Mouse (Mus musculus) liver, embryonic 14.5 days (tissue): ENCODE results near the gene Sufu. TPM values are rescaled to one million over a fixed set of nuclear protein-coding genes. Genes with fewer than 3 reads are reported as not detected.

Experiments used
- ATAC-seq: fragments of 200-750 bp; cut with Nextera tagmentation; 2 replicates; pipeline ENCODE4 v1.8.0; 2017; ENCODE audit warnings: moderate number of reproducible peaks, mild to moderate bottlenecking, moderate library complexity; ENCODE audit not compliant: insufficient read depth
- DNase-seq, 3 experiments: peaks; one replicate each; pipeline ENCODE4 v3.0.0-alpha.2; 2012 to 2013; ENCODE audit warnings: low read depth in 3 of 3, low spot score in 3 of 3
- H3K27ac ChIP-seq: fragments of 300-500 bp; sonication (generic); 2 replicates; pipeline ENCODE4 v1.5.1; 2014; ENCODE audit warnings: moderate library complexity, mild to moderate bottlenecking, control low read depth, inconsistent platforms
- H3K27me3 ChIP-seq: fragments of 300-500 bp; sonication (generic); 2 replicates; pipeline ENCODE4 v1.6.1; 2014; ENCODE audit warnings: mild to moderate bottlenecking, low read length, moderate library complexity; ENCODE audit not compliant: control insufficient read depth, insufficient read depth
- H3K36me3 ChIP-seq: fragments of 300-500 bp; sonication (generic); replicated peaks from 2 replicates; pipeline ENCODE4 v1.6.1; 2014; ENCODE audit warnings: low read depth; ENCODE audit not compliant: control insufficient read depth, insufficient read depth
- H3K4me1 ChIP-seq, 2 experiments: fragments of 200-500 bp in 1 of 2; fragments of 300-500 bp in 1 of 2; sonication (generic) in 1 of 2; replicated peaks; 2 replicates each; pipeline ENCODE4 v1.6.1; 2012 to 2014; ENCODE audit warnings: antibody characterized with exemption in 1 of 2, inconsistent platforms in 1 of 2, low read length in 1 of 2; ENCODE audit not compliant: control insufficient read depth in 2 of 2, insufficient read depth in 2 of 2
- H3K4me2 ChIP-seq: fragments of 300-500 bp; sonication (generic); 2 replicates; pipeline ENCODE4 v1.6.1; 2014; ENCODE audit warnings: low read depth, mild to moderate bottlenecking, control low read depth, moderate library complexity
- H3K4me3 ChIP-seq, 2 experiments: fragments of 200-500 bp in 1 of 2; fragments of 300-500 bp in 1 of 2; sonication (generic) in 1 of 2; 2 replicates each; pipeline ENCODE4 v1.5.1; 2012 to 2014; ENCODE audit warnings: low read depth in 2 of 2, low read length in 2 of 2, mild to moderate bottlenecking in 2 of 2, control low read depth in 1 of 2, inconsistent platforms in 1 of 2, moderate library complexity in 1 of 2; ENCODE audit not compliant: insufficient read depth in 1 of 2
- H3K9ac ChIP-seq: fragments of 300-500 bp; sonication (generic); replicated peaks from 2 replicates; pipeline ENCODE4 v1.6.1; 2014; ENCODE audit warnings: mild to moderate bottlenecking, control low read depth, moderate library complexity
- H3K9me3 ChIP-seq: fragments of 300-500 bp; sonication (generic); 2 replicates; pipeline ENCODE4 v1.6.1; 2016; ENCODE audit warnings: low read length, mixed read lengths; ENCODE audit not compliant: control insufficient read depth
- CTCF ChIP-seq: IDR thresholded peaks from 2 replicates; pipeline ENCODE4 v1.5.1; 2016; ENCODE audit warnings: antibody characterized with exemption, low read depth, control low read depth
- EP300 ChIP-seq: IDR thresholded peaks from 2 replicates; pipeline ENCODE4 v1.6.1; 2016; ENCODE audit warnings: antibody characterized with exemption, low read depth
- WGBS: fragments of 180-500 bp; shearing (Covaris S2); extraction: QIAGEN DNeasy Blood & Tissue Kit; methylation state at CpG from one replicate; pipeline ENCODE4 v1.1.7; 2014; ENCODE audit not compliant: insufficient replicate concordance; 5-methylcytosine and 5-hydroxymethylcytosine counted together
- polyA plus RNA-seq, 2 experiments: library from polyadenylated mRNA; depleted of rRNA in 1 of 2; stranded (reverse) in 1 of 2; unstranded in 1 of 2; fragments of >200 nt; fragmentation: Nextera tagmentation in 1 of 2; extraction: Ambion mirVana in 1 of 2; gene quantifications; 2 replicates each; pipeline versions ENCODE4 v1.2.1 to v1.2.3; 2012 to 2014

Gene Sufu
- polyA plus RNA-seq, 2 experiments: 3.6 to 4.2 TPM

GRCm38 (mm10) chr19:46509736-46510135 lies 113.0 kb downstream of the Sufu start:
- H3K4me2 ChIP-seq: no peak overlapping the region
- no peaks in the 10 kb centered on the region for H3K27me3 ChIP-seq
- H3K36me3 ChIP-seq: peaks cover 43% of the 10 kb centered on the region
- no peak overlapping the region; the same call in 1 of the 2 replicates for H3K27ac ChIP-seq
- H3K4me3 ChIP-seq: no peak overlapping the region
- no peaks in the 10 kb centered on the region for H3K9me3 ChIP-seq
- H3K9ac ChIP-seq: no peak overlapping the region
- no peak for TF ChIP-seq CTCF
- no peak for DNase-seq
- H3K4me1 ChIP-seq: peaks cover 21 to 45% of the 10 kb centered on the region in 2 experiments
- no peak for ATAC-seq
- 69% methylated on average over 4 of the region's 4 CpGs for WGBS

GRCm38 (mm10) chr19:46510401-46510800 lies 113.7 kb downstream of the Sufu start:
- no peak for DNase-seq

GRCm38 (mm10) chr19:46510824-46511223 lies 114.1 kb downstream of the Sufu start:
- H3K4me2 ChIP-seq: no peak overlapping the region
- ATAC-seq (peak; percentile 24; the same call in 1 of the 2 replicates), DNase-seq (peak in 1 of 3 experiments; percentile 29)
- H3K27ac ChIP-seq: no peak overlapping the region
- peaks cover 10 to 34% of the 10 kb centered on the region in 2 experiments for H3K4me1 ChIP-seq
- H3K27me3 ChIP-seq: no peaks in the 10 kb centered on the region
- peaks cover 48% of the 10 kb centered on the region for H3K36me3 ChIP-seq
- 59% methylated on average over 3 of the region's 3 CpGs for WGBS
- no peak overlapping the region for H3K9ac ChIP-seq
- no peaks in the 10 kb centered on the region for H3K9me3 ChIP-seq
- TF ChIP-seq EP300 (no peak), CTCF (peak; percentile 69)
- H3K4me3 ChIP-seq: no peak overlapping the region

More at GRCm38 (mm10) chr19:46510401-46510800, 113.7 kb downstream of the Sufu start:
- H3K9me3 ChIP-seq: no peaks in the 10 kb centered on the region
- H3K9ac ChIP-seq: no peak overlapping the region
- TF ChIP-seq CTCF (no peak), EP300 (no peak)
- WGBS: 56% methylated on average over 5 of the region's 5 CpGs
- no peaks in the 10 kb centered on the region for H3K27me3 ChIP-seq
- H3K4me3 ChIP-seq: no peak overlapping the region
- H3K4me2 ChIP-seq: no peak overlapping the region
- peaks cover 49% of the 10 kb centered on the region for H3K36me3 ChIP-seq
- peaks cover 15 to 38% of the 10 kb centered on the region in 2 experiments for H3K4me1 ChIP-seq
- no peak for ATAC-seq
- no peak overlapping the region; the same call in 1 of the 2 replicates for H3K27ac ChIP-seq

- 77% methylated on average over 10 of the region's 10 CpGs for WGBS
- Histone ChIP-seq H3K27me3 (no peaks in the 10 kb centered on the region), H3K27ac (no peak overlapping the region), H3K36me3 (peaks cover 47% of the 10 kb centered on the region), H3K4me1 (peaks cover 7 to 30% of the 10 kb centered on the region in 2 experiments), H3K9ac (no peak overlapping the region), H3K9me3 (no peaks in the 10 kb centered on the region), H3K4me3 (no peak overlapping the region), H3K4me2 (no peak overlapping the region)
- peak; percentile 20; the same call in 1 of the 2 replicates for ATAC-seq
- DNase-seq: no peak
- TF ChIP-seq EP300: no peak
- TF ChIP-seq CTCF: no peak
Observed at GRCm38 (mm10) chr19:46511263-46511662, 114.6 kb downstream of the Sufu start.

- Histone ChIP-seq H3K27ac (no peak overlapping the region), H3K27me3 (no peaks in the 10 kb centered on the region), H3K36me3 (peaks cover 40% of the 10 kb centered on the region), H3K4me2 (no peak overlapping the region), H3K4me1 (peaks cover 2 to 19% of the 10 kb centered on the region in 2 experiments), H3K4me3 (no peak overlapping the region), H3K9me3 (no peaks in the 10 kb centered on the region), H3K9ac (no peak overlapping the region)
- 65% methylated on average over 12 of the region's 12 CpGs for WGBS
- ATAC-seq (no peak), DNase-seq (no peak)
- TF ChIP-seq CTCF (no peak), EP300 (no peak)
Observed at GRCm38 (mm10) chr19:46514387-46514786, 117.7 kb downstream of the Sufu start.
